Mouse (Mus musculus) G1E (cell line): ENCODE data around the gene H1f0.

ENCODE experiments used
- CTCF ChIP-seq: IDR thresholded peaks from 2 replicates; pipeline ENCODE4 v1.5.1; 2012; ENCODE audit warnings: low read depth, low read length, inconsistent platforms, mixed read lengths
- TAL1 ChIP-seq: conservative IDR thresholded peaks from 2 replicates; pipeline ENCODE4 v1.6.1; 2012; ENCODE audit warnings: low read depth, low read length, inconsistent platforms, mixed read lengths

- no peak for TF ChIP-seq CTCF
- TF ChIP-seq TAL1, result no peak
Observed at GRCm38 (mm10) chr15:79073752-79074151, 45.5 kb downstream of the H1f0 start.
